Mouse (Mus musculus) kidney, embryonic 16.5 days (tissue): ENCODE measurements around the gene Zfp563. TPM values are rescaled to one million over a fixed set of nuclear protein-coding genes. Genes with fewer than 3 reads are reported as not detected.

Source experiments
- ATAC-seq: fragments of 200-750 bp; cut with Nextera tagmentation; 2 replicates; pipeline ENCODE4 v1.8.0; 2017; ENCODE audit warnings: moderate TSS enrichment; ENCODE audit not compliant: low FRiP score, low TSS enrichment
- H3K27ac ChIP-seq: fragments of 300-500 bp; sonication (generic); 2 replicates; pipeline ENCODE4 v1.5.1; 2014; ENCODE audit warnings: low read length
- H3K27me3 ChIP-seq: fragments of 300-500 bp; sonication (generic); 2 replicates; pipeline ENCODE4 v1.6.1; 2014; ENCODE audit warnings: low read length, control low read depth, mixed read lengths; ENCODE audit not compliant: insufficient read depth
- H3K36me3 ChIP-seq: fragments of 300-500 bp; sonication (generic); 2 replicates; pipeline ENCODE4 v1.6.1; 2014; ENCODE audit warnings: low read length, control low read depth, mixed read lengths; ENCODE audit not compliant: insufficient read depth
- H3K4me1 ChIP-seq: fragments of 300-500 bp; sonication (generic); 2 replicates; pipeline ENCODE4 v1.6.1; 2014; ENCODE audit warnings: low read length, control low read depth, mixed read lengths; ENCODE audit not compliant: insufficient read depth
- H3K4me2 ChIP-seq: fragments of 300-500 bp; sonication (generic); replicated peaks from 2 replicates; pipeline ENCODE4 v1.6.1; 2014; ENCODE audit warnings: low read depth, low read length
- H3K4me3 ChIP-seq: fragments of 300-500 bp; sonication (generic); 2 replicates; pipeline ENCODE4 v1.5.1; 2014; ENCODE audit warnings: mild to moderate bottlenecking, low read length
- H3K9ac ChIP-seq: fragments of 300-500 bp; sonication (generic); replicated peaks from 2 replicates; pipeline ENCODE4 v1.6.1; 2014; ENCODE audit warnings: low read length
- H3K9me3 ChIP-seq: fragments of 300-500 bp; sonication (generic); 2 replicates; pipeline ENCODE4 v1.6.1; 2016; ENCODE audit warnings: low read length, control low read depth
- WGBS: fragments of 180-500 bp; shearing (Covaris S2); extraction: QIAGEN DNeasy Blood & Tissue Kit; methylation state at CpG from one replicate; pipeline ENCODE4 v1.1.7; 2014; 5-methylcytosine and 5-hydroxymethylcytosine counted together
- polyA plus RNA-seq: library from polyadenylated mRNA; unstranded; fragments of >200 nt; fragmentation: Nextera tagmentation; extraction: Ambion mirVana; gene quantifications from 2 replicates; pipeline ENCODE4 v1.2.1, GENCODE M21; 2015

The Zfp563 gene
- polyA plus RNA-seq, 1 experiment from 2014 or later, result 8.9 TPM

DNA sequence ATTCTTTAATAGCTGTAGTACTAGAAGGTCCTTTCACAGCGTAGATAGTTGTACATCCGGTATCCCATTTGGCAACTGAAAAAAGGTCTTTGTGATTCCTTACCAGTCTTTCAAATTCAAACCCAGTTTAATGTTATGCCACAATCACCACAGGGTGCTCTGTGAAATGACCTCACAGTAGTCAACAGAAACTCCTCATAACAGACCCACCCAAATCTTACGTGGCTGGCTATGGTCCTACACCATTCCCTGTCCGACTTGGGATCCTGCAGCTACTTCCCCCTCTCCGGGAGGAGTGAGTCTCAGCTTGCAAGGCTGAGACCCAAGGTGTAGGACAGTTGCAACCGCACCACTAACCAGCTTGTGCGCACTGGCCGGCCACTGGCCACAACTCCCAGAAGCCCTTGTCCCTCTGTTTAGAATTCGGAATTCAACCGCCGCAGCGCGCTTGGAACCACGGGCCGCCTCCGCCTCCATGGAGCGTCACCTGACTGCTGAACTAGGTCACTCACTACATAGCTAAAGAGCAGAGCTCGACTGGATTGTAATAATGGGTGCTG lies 50.2 kb downstream of the Zfp563 start, which contains the start of gene Morc2b:
TSS of gene Morc2b (minus strand) at position 423 of the 560 bp plus-strand sequence.
- WGBS, result 76% methylated on average over 18 of the region's 18 CpGs

More for the DNA sequence above, 50.2 kb downstream of the Zfp563 start, which contains the start of gene Morc2b:
- Histone ChIP-seq H3K4me1 (no peaks in the 10 kb centered on the region), H3K27ac (no peak within 1 kb of the TSS), H3K4me3 (no peak within 1 kb of the TSS), H3K4me2 (no peak within 1 kb of the TSS), H3K9ac (no peak within 1 kb of the TSS), H3K27me3 (no peaks in the 10 kb centered on the region), H3K9me3 (no peaks in the 10 kb centered on the region), H3K36me3 (no peaks in the 10 kb centered on the region)
- ATAC-seq, result no peak

Other genes with a start within 250 kb of the Zfp563 start
- 6.4 and 8.3 TPM in 2 replicates for gene Zfp870, start 197.7 kb upstream of the Zfp563 start, polyA plus RNA-seq
- not detected in 2 replicates for gene Cyp4f14, start 172.0 kb upstream of the Zfp563 start, polyA plus RNA-seq
- gene Cyp4f13, start 141.9 kb upstream of the Zfp563 start, polyA plus RNA-seq, result 16.3 and 18.3 TPM in 2 replicates
- gene Zfp472, start 123.5 kb upstream of the Zfp563 start, polyA plus RNA-seq, result 11.4 TPM in 2 replicates
- 12.2 and 12.3 TPM in 2 replicates for gene Zfp952, start 96.2 kb upstream of the Zfp563 start, polyA plus RNA-seq
- gene Zfp763, start 55.9 kb upstream of the Zfp563 start, polyA plus RNA-seq, result 14.4 and 14.8 TPM in 2 replicates
- gene 4921501E09Rik, start 21.3 kb upstream of the Zfp563 start, polyA plus RNA-seq, result not detected in 2 replicates
- not detected in 2 replicates for gene Morc2b, start 50.4 kb downstream of the Zfp563 start, polyA plus RNA-seq
- gene Olfr55, start 79.1 kb downstream of the Zfp563 start, polyA plus RNA-seq, result not detected in 2 replicates
- gene Olfr239, start 102.0 kb downstream of the Zfp563 start, polyA plus RNA-seq, result not detected in 2 replicates
- not detected in 2 replicates for gene Olfr1564, start 132.4 kb downstream of the Zfp563 start, polyA plus RNA-seq
- 20.6 and 22.0 TPM in 2 replicates for gene Zfp955a, start 165.8 kb downstream of the Zfp563 start, polyA plus RNA-seq
- 0.04 TPM in 1 of 2 replicates, not detected in the other for gene Olfr63, start 175.4 kb downstream of the Zfp563 start, polyA plus RNA-seq
- gene Zfp955b, start 200.2 kb downstream of the Zfp563 start, polyA plus RNA-seq, result 14.3 TPM in 2 replicates